Comparison of ENCODE assay signal across 8 mouse cellular contexts in genomic region chr2:11500666-11501065, GRCm38 (mm10). TPM values are rescaled to one million over a fixed set of nuclear protein-coding genes. Genes with fewer than 3 reads are reported as not detected.
DNase-seq lines count a peak whose midpoint lies in the region; ATAC-seq and TF ChIP-seq lines count a peak whose summit lies in the region.

No protein-coding gene starts in this region.

- TF ChIP-seq CTCF in intestine, postnatal 0 days (IDR thresholded peaks at IDR 0.05; ENCODE audit: low read depth): no peak

- peak overlapping the region; percentile 77 for H3K4me3 ChIP-seq in forebrain, embryonic 16.5 days (replicated peaks; ENCODE audit: low read length)
- H3K4me3 ChIP-seq in intestine, postnatal 0 days (ENCODE audit: low read depth, low read length): peak overlapping the region; percentile 61
- peak overlapping the region; percentile 59 for H3K4me3 ChIP-seq in midbrain, embryonic 11.5 days (ENCODE audit: low read depth, low read length)

- H3K36me3 ChIP-seq in forebrain, embryonic 16.5 days (ENCODE audit: control insufficient read depth, insufficient read depth): no peaks in the 10 kb centered on the region
- H3K36me3 ChIP-seq in intestine, postnatal 0 days (ENCODE audit: control insufficient read depth, insufficient read depth): peaks cover 13% of the 10 kb centered on the region; the same call in 1 of the 2 replicates
- H3K36me3 ChIP-seq in midbrain, embryonic 11.5 days (ENCODE audit: control insufficient read depth, insufficient read depth, low read length): no peaks in the 10 kb centered on the region; the same call in 1 of the 2 replicates

- no peak for ATAC-seq in forebrain, embryonic 16.5 days
- ATAC-seq in intestine, postnatal 0 days: no peak
- peak; percentile 15 for ATAC-seq in midbrain, embryonic 11.5 days (ENCODE audit: low FRiP score)

- H3K9me3 ChIP-seq in forebrain, embryonic 16.5 days (ENCODE audit: control insufficient read depth, low read length): no peaks in the 10 kb centered on the region
- H3K9me3 ChIP-seq in intestine, postnatal 0 days (ENCODE audit: control insufficient read depth): no peaks in the 10 kb centered on the region
- H3K9me3 ChIP-seq in midbrain, embryonic 11.5 days (ENCODE audit: control insufficient read depth, low read length): no peaks in the 10 kb centered on the region

- peak overlapping the region; percentile 91 for H3K4me2 ChIP-seq in forebrain, embryonic 16.5 days (ENCODE audit: low read length)
- H3K4me2 ChIP-seq in intestine, postnatal 0 days (replicated peaks; ENCODE audit: low read depth): peak overlapping the region; percentile 95
- H3K4me2 ChIP-seq in midbrain, embryonic 11.5 days: peak overlapping the region; percentile 84

- H3K9ac ChIP-seq in forebrain, embryonic 16.5 days (replicated peaks; ENCODE audit: low read depth, low read length): peak overlapping the region; percentile 86
- H3K9ac ChIP-seq in intestine, postnatal 0 days (ENCODE audit: low read depth, low read length): peak overlapping the region; percentile 70
- H3K9ac ChIP-seq in midbrain, embryonic 11.5 days (ENCODE audit: low read length): peak overlapping the region; percentile 81

- WGBS in forebrain, embryonic 16.5 days: 3% methylated on average over 8 of the region's 8 CpGs
- 9% methylated on average over 8 of the region's 8 CpGs for WGBS in intestine, postnatal 0 days
- WGBS in midbrain, embryonic 11.5 days: 5% methylated on average over 8 of the region's 8 CpGs

- peaks cover 7% of the 10 kb centered on the region for H3K27me3 ChIP-seq in forebrain, embryonic 16.5 days (replicated peaks; ENCODE audit: control insufficient read depth, insufficient read depth, low read length)
- no peaks in the 10 kb centered on the region for H3K27me3 ChIP-seq in intestine, postnatal 0 days (replicated peaks; ENCODE audit: control insufficient read depth, insufficient read depth, low read length)
- peaks cover 12% of the 10 kb centered on the region for H3K27me3 ChIP-seq in midbrain, embryonic 11.5 days (ENCODE audit: control insufficient read depth, insufficient read depth, low read length)

- peaks cover 50% of the 10 kb centered on the region for H3K4me1 ChIP-seq in forebrain, embryonic 16.5 days (replicated peaks; ENCODE audit: control insufficient read depth, insufficient read depth, low read length)
- no peaks in the 10 kb centered on the region; the same call in 1 of the 2 replicates for H3K4me1 ChIP-seq in intestine, postnatal 0 days (replicated peaks; ENCODE audit: control insufficient read depth, insufficient read depth, low read length)
- H3K4me1 ChIP-seq in midbrain, embryonic 11.5 days (ENCODE audit: control insufficient read depth, insufficient read depth, low read length): peaks cover 16% of the 10 kb centered on the region

- DNase-seq in kidney, adult 9 months: peak; percentile 27
- no peak for DNase-seq in kidney, adult 18-20 months
- DNase-seq in Muller cell, postnatal 12 days (ENCODE audit: inconsistent ontology term): peak; percentile 63
- DNase-seq in midbrain, embryonic 11.5 days (ENCODE audit: low spot score, missing footprints): no peak
- DNase-seq in natural killer cell, adult 2 months (ENCODE audit: low spot score in 2 of 2): no peak
- no peak for DNase-seq in urinary bladder, adult 2 months (ENCODE audit: low spot score)

- H3K27ac ChIP-seq in forebrain, embryonic 16.5 days (ENCODE audit: low read length): peak overlapping the region; percentile 95
- peak overlapping the region; percentile 87 for H3K27ac ChIP-seq in intestine, postnatal 0 days (ENCODE audit: low read depth, low read length)
- no peak overlapping the region for H3K27ac ChIP-seq in midbrain, embryonic 11.5 days (ENCODE audit: low read depth, low read length)

RNA-seq across cellular contexts. Expression of gene Pfkfb3, which starts 53.2 kb away (rescaled TPM):
- polyA plus RNA-seq in forebrain, embryonic 16.5 days (2015; fragmentation: Nextera tagmentation; extraction: Ambion mirVana): 41.1 and 43.8 TPM in 2 replicates
- 12.7 and 13.4 TPM in 2 replicates for polyA plus RNA-seq in intestine, postnatal 0 days (2015; fragmentation: Nextera tagmentation; extraction: Ambion mirVana)
- polyA plus RNA-seq in midbrain, embryonic 11.5 days (2014; fragmentation: Nextera tagmentation; extraction: Ambion mirVana): 13.8 TPM in 2 replicates
- polyA plus RNA-seq in urinary bladder, adult 2 months (2012; rRNA removed): 31.5 and 34.5 TPM in 2 replicates

Comparison
In these comparisons a context has a peak if more than half of its experiments do, and no peak if none do; other contexts are left out.
1. DNase-seq: peak in kidney, adult 9 months (single experiment) and Muller cell, postnatal 12 days (single experiment); none in kidney, adult 18-20 months (single experiment), midbrain, embryonic 11.5 days (single experiment), natural killer cell, adult 2 months (0 of 2) and urinary bladder, adult 2 months (single experiment).
2. Peak in every context shown above with its lines, with median percentiles within 50 percentile points of each other: H3K4me2 ChIP-seq, H3K4me3 ChIP-seq and H3K9ac ChIP-seq.